Mouse (Mus musculus): ENCODE results near the gene Ptpn13. TPM values are rescaled to one million over a fixed set of nuclear protein-coding genes. Genes with fewer than 3 reads are reported as not detected.

The Ptpn13 gene
- polyA plus RNA-seq, 1 experiment from 2014 or later = 3.5 TPM

- no peak for ATAC-seq (ENCODE audit: low FRiP score)
- Histone ChIP-seq H3K4me3 (replicated peaks) (no peak overlapping the region), H3K36me3 (no peaks in the 10 kb centered on the region), H3K4me2 (no peak overlapping the region), H3K27me3 (replicated peaks) (no peaks in the 10 kb centered on the region), H3K27ac (replicated peaks) (no peak overlapping the region), H3K9me3 (replicated peaks) (no peaks in the 10 kb centered on the region), H3K9ac (replicated peaks) (no peak overlapping the region), H3K4me1 (peaks cover 6% of the 10 kb centered on the region)
- 93% methylated on average over 4 of the region's 4 CpGs for WGBS
Measured at GRCm38 (mm10) chr5:103464329-103464728, 39.3 kb downstream of the Ptpn13 start.

DNA sequence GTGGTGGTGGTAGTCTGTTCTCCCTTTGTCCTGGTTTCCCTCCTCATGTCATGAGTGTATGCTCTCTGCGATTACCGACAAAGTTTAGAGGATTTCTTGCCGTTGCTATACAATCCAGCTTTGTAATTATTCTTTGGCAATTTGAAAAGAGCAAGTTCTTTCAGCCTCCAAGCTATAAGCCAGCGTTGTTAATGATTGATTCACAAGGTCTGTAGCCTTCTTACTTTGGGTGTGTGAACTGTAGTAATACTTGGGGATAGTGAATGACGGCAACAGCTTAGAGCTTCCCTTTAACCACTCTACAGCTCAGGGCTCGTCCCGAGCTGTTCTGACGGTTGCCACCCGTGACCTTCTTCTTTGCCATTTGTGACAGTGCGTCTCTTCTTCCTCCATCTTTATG is 39.8 kb downstream of the Ptpn13 start:
- Histone ChIP-seq H3K9me3 (replicated peaks) (no peaks in the 10 kb centered on the region), H3K4me2 (no peak overlapping the region), H3K36me3 (no peaks in the 10 kb centered on the region), H3K4me3 (replicated peaks) (no peak overlapping the region), H3K27ac (replicated peaks) (no peak overlapping the region), H3K4me1 (peaks cover 6% of the 10 kb centered on the region), H3K27me3 (replicated peaks) (no peaks in the 10 kb centered on the region), H3K9ac (replicated peaks) (no peak overlapping the region)
- 80% methylated on average over 10 of the region's 10 CpGs for WGBS
- ATAC-seq (ENCODE audit: low FRiP score) = no peak

DNA sequence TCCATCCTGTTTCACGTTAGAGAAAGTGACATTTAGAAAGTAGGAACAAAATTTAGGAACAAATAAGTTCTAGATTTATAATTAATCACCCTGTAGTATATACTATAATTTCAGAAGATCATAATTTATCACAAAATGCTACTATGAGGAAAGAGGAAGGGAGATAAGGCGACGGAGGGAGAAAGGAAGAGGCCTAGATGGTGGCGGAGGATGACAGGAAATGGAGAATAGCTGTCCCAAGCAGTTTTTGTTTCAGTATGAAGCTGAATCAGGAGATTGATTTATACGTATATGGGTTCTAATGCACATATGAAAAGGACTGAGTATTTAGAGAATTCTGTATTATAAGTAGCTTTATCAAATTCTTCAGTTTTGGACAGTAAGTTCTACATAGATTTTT is 47.7 kb downstream of the Ptpn13 start:
- no peak overlapping the region for H3K9ac ChIP-seq (replicated peaks)
- no peak overlapping the region for H3K27ac ChIP-seq (replicated peaks)
- no peaks in the 10 kb centered on the region for H3K4me1 ChIP-seq
- H3K4me3 ChIP-seq (replicated peaks) = no peak overlapping the region
- H3K36me3 ChIP-seq = no peaks in the 10 kb centered on the region
- H3K27me3 ChIP-seq (replicated peaks) = no peaks in the 10 kb centered on the region
- ATAC-seq (ENCODE audit: low FRiP score) = no peak
- no peak overlapping the region for H3K4me2 ChIP-seq
- WGBS = 92% methylated on average over 5 of the region's 5 CpGs
- no peaks in the 10 kb centered on the region for H3K9me3 ChIP-seq (replicated peaks)

- H3K9ac ChIP-seq (replicated peaks) = no peak overlapping the region
- no peak overlapping the region for H3K27ac ChIP-seq (replicated peaks)
- H3K4me2 ChIP-seq = no peak overlapping the region
- no peak for ATAC-seq (ENCODE audit: low FRiP score)
- H3K4me3 ChIP-seq (replicated peaks) = no peak overlapping the region
- H3K27me3 ChIP-seq (replicated peaks) = no peaks in the 10 kb centered on the region
- H3K36me3 ChIP-seq = no peaks in the 10 kb centered on the region
- WGBS = 92% methylated on average over 11 of the region's 11 CpGs
- no peaks in the 10 kb centered on the region for H3K9me3 ChIP-seq (replicated peaks)
- H3K4me1 ChIP-seq = no peaks in the 10 kb centered on the region
Measured at GRCm38 (mm10) chr5:103473467-103474096, 48.6 kb downstream of the Ptpn13 start.

- H3K27ac ChIP-seq (replicated peaks) = no peak overlapping the region
- no peaks in the 10 kb centered on the region for H3K9me3 ChIP-seq (replicated peaks)
- no peak overlapping the region for H3K4me2 ChIP-seq
- H3K36me3 ChIP-seq = no peaks in the 10 kb centered on the region
- H3K4me1 ChIP-seq = no peaks in the 10 kb centered on the region
- no peak overlapping the region for H3K9ac ChIP-seq (replicated peaks)
- no peak for ATAC-seq (ENCODE audit: low FRiP score)
- H3K4me3 ChIP-seq (replicated peaks) = no peak overlapping the region
- 92% methylated on average over 4 of the region's 4 CpGs for WGBS
- no peaks in the 10 kb centered on the region for H3K27me3 ChIP-seq (replicated peaks)
Measured at GRCm38 (mm10) chr5:103474259-103474658, 49.3 kb downstream of the Ptpn13 start.

GRCm38 (mm10) chr5:103475503-103475902 is 50.5 kb downstream of the Ptpn13 start:
- no peak overlapping the region for H3K4me2 ChIP-seq
- no peak overlapping the region for H3K27ac ChIP-seq (replicated peaks)
- H3K4me3 ChIP-seq (replicated peaks) = no peak overlapping the region
- H3K27me3 ChIP-seq (replicated peaks) = no peaks in the 10 kb centered on the region
- no peaks in the 10 kb centered on the region for H3K9me3 ChIP-seq (replicated peaks)
- WGBS = 87% methylated on average over 5 of the region's 5 CpGs
- H3K9ac ChIP-seq (replicated peaks) = no peak overlapping the region
- no peaks in the 10 kb centered on the region for H3K36me3 ChIP-seq
- H3K4me1 ChIP-seq = no peaks in the 10 kb centered on the region
- ATAC-seq (ENCODE audit: low FRiP score) = no peak

DNA sequence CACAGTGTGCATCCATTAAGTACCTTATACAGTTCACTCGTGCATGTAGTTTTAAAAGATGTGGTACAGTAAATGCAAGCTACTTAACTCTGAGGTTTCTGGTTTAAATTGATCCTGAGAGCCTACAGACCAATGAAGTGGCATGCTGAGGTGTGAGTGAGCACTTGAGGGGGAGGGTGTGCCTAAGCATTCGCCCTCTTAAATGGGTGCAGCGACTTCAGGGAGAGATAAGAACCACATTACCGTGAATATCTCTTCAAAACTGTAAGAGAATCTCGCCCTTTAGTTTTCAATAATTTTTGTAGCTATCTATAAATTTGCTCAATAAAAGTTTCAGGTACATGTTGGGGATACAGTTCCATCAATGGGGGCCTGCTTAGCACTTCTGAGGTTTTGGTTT is 54.5 kb downstream of the Ptpn13 start:
- no peak for ATAC-seq (ENCODE audit: low FRiP score)
- WGBS = 93% methylated on average over 5 of the region's 5 CpGs

DNA sequence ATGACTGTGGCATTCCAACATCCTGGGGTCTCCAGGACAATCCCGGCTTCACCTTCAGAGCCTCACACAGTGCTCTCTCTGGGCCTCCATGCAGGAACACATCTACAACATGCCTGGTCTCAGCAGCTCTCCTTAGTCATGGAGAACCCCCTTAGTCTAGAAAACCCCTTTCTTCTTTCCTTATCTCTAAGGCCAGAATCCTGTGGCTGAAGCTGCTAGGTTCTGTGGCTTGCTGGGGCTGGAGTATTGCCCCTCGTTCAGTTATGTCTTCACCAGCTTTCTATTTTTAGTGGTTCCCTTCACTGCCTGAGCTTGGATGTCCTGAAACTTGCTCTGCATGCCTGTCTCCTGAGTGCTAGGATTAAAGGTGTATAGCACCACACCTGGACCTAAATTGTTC is 56.2 kb downstream of the Ptpn13 start:
- Histone ChIP-seq H3K4me3 (replicated peaks) (no peak overlapping the region), H3K27me3 (replicated peaks) (no peaks in the 10 kb centered on the region), H3K9ac (replicated peaks) (no peak overlapping the region), H3K9me3 (replicated peaks) (no peaks in the 10 kb centered on the region), H3K4me1 (no peaks in the 10 kb centered on the region), H3K27ac (replicated peaks) (no peak overlapping the region), H3K4me2 (no peak overlapping the region), H3K36me3 (no peaks in the 10 kb centered on the region)
- 87% methylated on average over 2 of the region's 2 CpGs for WGBS
- ATAC-seq (ENCODE audit: low FRiP score) = no peak

More for the DNA sequence above, 54.5 kb downstream of the Ptpn13 start:
- no peak overlapping the region for H3K4me3 ChIP-seq (replicated peaks)
- no peaks in the 10 kb centered on the region for H3K9me3 ChIP-seq (replicated peaks)
- no peak overlapping the region for H3K27ac ChIP-seq (replicated peaks)
- H3K36me3 ChIP-seq = no peaks in the 10 kb centered on the region
- no peak overlapping the region for H3K9ac ChIP-seq (replicated peaks)
- no peak overlapping the region for H3K4me2 ChIP-seq
- no peaks in the 10 kb centered on the region for H3K27me3 ChIP-seq (replicated peaks)
- H3K4me1 ChIP-seq = no peaks in the 10 kb centered on the region

- WGBS = 91% methylated on average over 7 of the region's 7 CpGs
- H3K36me3 ChIP-seq = no peaks in the 10 kb centered on the region
- H3K9me3 ChIP-seq (replicated peaks) = no peaks in the 10 kb centered on the region
- H3K4me3 ChIP-seq (replicated peaks) = no peak overlapping the region
- no peaks in the 10 kb centered on the region for H3K4me1 ChIP-seq
- no peaks in the 10 kb centered on the region for H3K27me3 ChIP-seq (replicated peaks)
- no peak overlapping the region for H3K27ac ChIP-seq (replicated peaks)
- H3K9ac ChIP-seq (replicated peaks) = no peak overlapping the region
- no peak overlapping the region for H3K4me2 ChIP-seq
- no peak for ATAC-seq (ENCODE audit: low FRiP score)
Measured at GRCm38 (mm10) chr5:103487001-103487400, 62.0 kb downstream of the Ptpn13 start.

DNA sequence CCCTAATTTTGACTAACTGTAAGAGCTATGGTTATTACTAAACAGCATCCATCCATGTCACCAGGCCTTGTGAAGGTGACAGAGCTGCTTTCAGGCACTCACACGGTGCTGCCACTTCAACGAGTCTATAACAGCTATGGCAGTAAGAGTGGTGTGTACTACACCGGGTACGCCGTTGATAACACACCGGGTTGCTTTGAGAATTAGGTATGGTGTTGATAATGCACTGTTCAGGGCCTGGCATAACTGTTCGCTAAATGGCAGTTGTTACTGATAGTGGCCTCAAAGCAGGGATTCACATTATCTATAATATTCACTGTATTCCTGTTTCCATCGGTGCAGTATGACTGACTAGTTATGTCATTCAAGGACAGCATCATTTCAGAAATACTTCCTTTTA is 66.0 kb downstream of the Ptpn13 start:
- Histone ChIP-seq H3K4me1 (no peaks in the 10 kb centered on the region), H3K9me3 (replicated peaks) (no peaks in the 10 kb centered on the region), H3K27me3 (replicated peaks) (no peaks in the 10 kb centered on the region), H3K4me3 (replicated peaks) (no peak overlapping the region), H3K27ac (replicated peaks) (no peak overlapping the region), H3K36me3 (no peaks in the 10 kb centered on the region), H3K4me2 (no peak overlapping the region), H3K9ac (replicated peaks) (no peak overlapping the region)
- ATAC-seq (ENCODE audit: low FRiP score) = no peak
- 93% methylated on average over 8 of the region's 8 CpGs for WGBS

- Histone ChIP-seq H3K4me3 (replicated peaks) (no peak overlapping the region), H3K9ac (replicated peaks) (no peak overlapping the region), H3K4me1 (no peaks in the 10 kb centered on the region), H3K4me2 (no peak overlapping the region), H3K9me3 (replicated peaks) (no peaks in the 10 kb centered on the region), H3K27ac (replicated peaks) (no peak overlapping the region), H3K27me3 (replicated peaks) (no peaks in the 10 kb centered on the region), H3K36me3 (no peaks in the 10 kb centered on the region)
- 94% methylated on average over 5 of the region's 5 CpGs for WGBS
- no peak for ATAC-seq (ENCODE audit: low FRiP score)
Measured at GRCm38 (mm10) chr5:103491788-103492187, 66.8 kb downstream of the Ptpn13 start.

DNA sequence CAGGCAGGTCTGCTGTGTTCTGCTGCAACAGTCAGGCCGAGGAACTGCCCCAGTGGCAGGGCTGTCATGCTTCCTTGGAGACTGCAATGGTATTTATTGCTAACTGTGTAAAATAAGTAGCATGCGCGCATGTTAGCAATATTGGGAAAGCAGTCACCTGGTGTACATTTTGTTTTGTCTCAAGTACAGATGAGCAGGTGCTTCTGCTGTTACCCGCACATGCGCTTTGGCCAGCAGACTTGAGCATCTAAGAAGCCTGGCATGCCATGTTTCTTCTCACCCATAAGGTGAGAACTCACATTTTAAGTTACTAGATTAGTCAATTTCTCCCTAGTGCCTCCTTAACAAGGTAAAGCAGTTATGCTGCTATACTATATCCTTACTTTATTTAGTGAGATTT is 72.1 kb downstream of the Ptpn13 start:
- H3K9me3 ChIP-seq (replicated peaks) = no peaks in the 10 kb centered on the region
- no peak overlapping the region for H3K9ac ChIP-seq (replicated peaks)
- no peaks in the 10 kb centered on the region for H3K36me3 ChIP-seq
- H3K27me3 ChIP-seq (replicated peaks) = no peaks in the 10 kb centered on the region
- no peak for ATAC-seq (ENCODE audit: low FRiP score)
- 82% methylated on average over 5 of the region's 5 CpGs for WGBS
- H3K4me1 ChIP-seq = no peaks in the 10 kb centered on the region
- no peak overlapping the region for H3K4me3 ChIP-seq (replicated peaks)
- H3K27ac ChIP-seq (replicated peaks) = no peak overlapping the region
- H3K4me2 ChIP-seq = no peak overlapping the region

- H3K4me2 ChIP-seq = no peak overlapping the region
- 94% methylated on average over 2 of the region's 2 CpGs for WGBS
- no peaks in the 10 kb centered on the region for H3K36me3 ChIP-seq
- H3K4me1 ChIP-seq = no peaks in the 10 kb centered on the region
- no peak overlapping the region for H3K27ac ChIP-seq (replicated peaks)
- no peak for ATAC-seq (ENCODE audit: low FRiP score)
- no peak overlapping the region for H3K9ac ChIP-seq (replicated peaks)
- H3K4me3 ChIP-seq (replicated peaks) = no peak overlapping the region
- no peaks in the 10 kb centered on the region for H3K9me3 ChIP-seq (replicated peaks)
- no peaks in the 10 kb centered on the region for H3K27me3 ChIP-seq (replicated peaks)
Measured at GRCm38 (mm10) chr5:103497480-103497879, 72.5 kb downstream of the Ptpn13 start.
